Mouse (Mus musculus): ENCODE measurements at regions not wholly inside any gene's neighbourhood (a gene's known extent, or its start where the extent isn't known, plus 50 kb on each side); places are given as distances from the start of the nearest gene placed in this dataset.

DNA sequence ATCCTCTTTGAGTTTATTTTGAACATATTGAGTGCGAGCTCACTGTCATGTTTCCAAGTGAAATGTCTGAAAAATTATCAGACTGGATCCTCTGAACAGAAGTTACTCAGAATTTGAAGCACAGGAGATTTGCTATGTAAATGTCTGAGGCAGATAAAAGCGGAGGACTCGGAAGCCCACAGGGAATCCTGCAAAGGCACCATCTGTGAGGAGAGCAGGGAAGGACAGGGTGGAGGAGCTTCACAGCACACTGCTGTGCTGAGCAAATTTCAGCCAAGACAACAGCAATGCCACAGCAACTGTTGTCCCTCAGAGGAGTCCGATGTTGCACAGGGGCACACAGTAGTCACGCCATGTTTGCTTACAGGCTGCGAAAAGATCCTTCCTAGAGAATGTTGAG lies 165.0 kb downstream of the Wdr20rt start:
- Histone ChIP-seq H3K9ac (ENCODE audit: low read depth, low read length, severe bottlenecking) (no peak overlapping the region), H3K27me3 (ENCODE audit: control insufficient read depth, insufficient read depth, low read length) (no peaks in the 10 kb centered on the region), H3K4me3 (replicated peaks; ENCODE audit: low read length) (no peak overlapping the region), H3K36me3 (ENCODE audit: control insufficient read depth, insufficient read depth, low read length) (no peaks in the 10 kb centered on the region), H3K9me3 (ENCODE audit: control insufficient read depth, low read length) (no peaks in the 10 kb centered on the region), H3K4me1 (ENCODE audit: control insufficient read depth, insufficient read depth, low read length) (no peaks in the 10 kb centered on the region), H3K4me2 (replicated peaks; ENCODE audit: low read depth, low read length, severe bottlenecking) (no peak overlapping the region), H3K27ac (replicated peaks; ENCODE audit: low read depth, low read length) (no peak overlapping the region)
- DNase-seq (ENCODE audit: low spot score) (no peak), ATAC-seq (ENCODE audit: low FRiP score, low read depth) (no peak)
- 95% methylated on average over 6 of the region's 6 CpGs for WGBS
- no peak for TF ChIP-seq POLR2A (IDR thresholded peaks at IDR 0.05; ENCODE audit: borderline replicate concordance, extremely low read depth, insufficient read depth, insufficient read length)

GRCm38 (mm10) chr12:65401728-65402419 lies 176.6 kb downstream of the Wdr20rt start:
- no peaks in the 10 kb centered on the region for H3K36me3 ChIP-seq (ENCODE audit: control insufficient read depth, insufficient read depth, low read length)
- H3K27me3 ChIP-seq (ENCODE audit: control insufficient read depth, insufficient read depth, low read length), result no peaks in the 10 kb centered on the region
- TF ChIP-seq POLR2A (IDR thresholded peaks at IDR 0.05; ENCODE audit: borderline replicate concordance, extremely low read depth, insufficient read depth, insufficient read length), result no peak
- H3K27ac ChIP-seq (replicated peaks; ENCODE audit: low read depth, low read length), result no peak overlapping the region
- peak; percentile 76 for DNase-seq (ENCODE audit: low spot score)
- H3K4me1 ChIP-seq (ENCODE audit: control insufficient read depth, insufficient read depth, low read length), result no peaks in the 10 kb centered on the region
- 46% methylated on average over 8 of the region's 8 CpGs for WGBS
- no peak overlapping the region for H3K4me3 ChIP-seq (replicated peaks; ENCODE audit: low read length)
- ATAC-seq (ENCODE audit: low FRiP score, low read depth), result peak; percentile 79
- H3K9me3 ChIP-seq (ENCODE audit: control insufficient read depth, low read length), result no peaks in the 10 kb centered on the region
- H3K4me2 ChIP-seq (replicated peaks; ENCODE audit: low read depth, low read length, severe bottlenecking), result no peak overlapping the region
- no peak overlapping the region for H3K9ac ChIP-seq (ENCODE audit: low read depth, low read length, severe bottlenecking)

DNA sequence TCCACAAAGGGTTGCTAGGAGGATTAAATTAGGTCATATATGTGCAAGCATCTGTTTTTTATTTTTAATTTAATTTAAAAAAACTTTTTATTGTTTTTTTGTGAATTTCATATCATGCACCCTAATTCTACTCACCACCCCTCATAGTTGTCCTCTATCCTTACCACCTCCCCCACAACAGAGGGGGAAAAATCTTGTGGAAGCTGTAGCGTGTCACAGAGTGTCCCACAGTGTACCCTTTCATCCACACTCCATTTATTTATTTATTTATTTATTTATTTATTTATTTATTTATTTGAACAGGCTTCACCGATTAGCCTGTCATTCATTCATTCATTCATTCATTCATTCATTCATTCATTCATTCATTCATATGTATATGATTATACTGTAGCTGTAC lies 177.8 kb downstream of the Wdr20rt start:
- H3K36me3 ChIP-seq (ENCODE audit: control insufficient read depth, insufficient read depth, low read length), result no peaks in the 10 kb centered on the region
- H3K9ac ChIP-seq (ENCODE audit: low read depth, low read length, severe bottlenecking), result no peak overlapping the region
- H3K4me2 ChIP-seq (replicated peaks; ENCODE audit: low read depth, low read length, severe bottlenecking), result no peak overlapping the region
- TF ChIP-seq POLR2A (IDR thresholded peaks at IDR 0.05; ENCODE audit: borderline replicate concordance, extremely low read depth, insufficient read depth, insufficient read length), result no peak
- WGBS, result 88% methylated on average over 2 of the region's 2 CpGs
- no peaks in the 10 kb centered on the region for H3K27me3 ChIP-seq (ENCODE audit: control insufficient read depth, insufficient read depth, low read length)
- no peak overlapping the region for H3K4me3 ChIP-seq (replicated peaks; ENCODE audit: low read length)
- no peaks in the 10 kb centered on the region for H3K4me1 ChIP-seq (ENCODE audit: control insufficient read depth, insufficient read depth, low read length)
- DNase-seq (ENCODE audit: low spot score), result no peak
- no peak for ATAC-seq (ENCODE audit: low FRiP score, low read depth)
- no peak overlapping the region for H3K27ac ChIP-seq (replicated peaks; ENCODE audit: low read depth, low read length)
- no peaks in the 10 kb centered on the region for H3K9me3 ChIP-seq (ENCODE audit: control insufficient read depth, low read length)

DNA sequence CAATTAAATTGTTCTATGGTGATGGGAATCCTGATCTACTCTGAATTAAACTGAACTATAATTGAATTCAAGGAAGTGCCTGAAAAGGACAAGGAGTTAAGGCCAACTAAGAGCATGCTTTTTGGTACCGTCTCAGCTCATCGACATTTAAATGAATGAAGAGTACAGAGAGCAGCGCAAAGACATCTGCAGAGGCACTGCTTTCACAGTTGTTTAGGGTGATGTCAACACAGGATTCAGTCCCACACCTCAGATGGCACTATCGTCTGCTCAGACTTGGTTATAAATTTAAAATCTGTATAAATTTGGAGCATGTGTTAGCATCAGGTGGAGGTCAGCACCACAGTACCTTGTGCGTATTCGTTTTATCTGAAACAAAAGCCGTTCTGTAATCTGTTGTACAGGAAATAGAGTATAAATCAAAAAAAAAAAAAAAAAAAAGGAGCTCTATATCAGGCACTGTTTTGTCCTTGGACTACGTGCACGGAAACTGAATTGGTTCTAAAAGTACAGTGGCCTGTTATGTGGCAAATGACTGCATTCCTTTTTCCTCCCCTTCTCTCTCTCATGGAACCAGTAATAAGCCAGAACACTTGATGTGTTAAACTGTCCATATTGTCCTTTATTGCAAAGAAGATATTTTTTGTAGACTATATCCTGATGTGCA lies 187.8 kb downstream of the Wdr20rt start:
- no peak for TF ChIP-seq POLR2A (IDR thresholded peaks at IDR 0.05; ENCODE audit: borderline replicate concordance, extremely low read depth, insufficient read depth, insufficient read length)
- H3K9ac ChIP-seq (ENCODE audit: low read depth, low read length, severe bottlenecking), result no peak overlapping the region
- H3K4me3 ChIP-seq (replicated peaks; ENCODE audit: low read length), result no peak overlapping the region
- H3K27ac ChIP-seq (replicated peaks; ENCODE audit: low read depth, low read length), result no peak overlapping the region
- 75% methylated on average over 9 of the region's 9 CpGs for WGBS
- no peaks in the 10 kb centered on the region for H3K9me3 ChIP-seq (ENCODE audit: control insufficient read depth, low read length)
- no peak for DNase-seq (ENCODE audit: low spot score)
- H3K27me3 ChIP-seq (ENCODE audit: control insufficient read depth, insufficient read depth, low read length), result no peaks in the 10 kb centered on the region
- H3K36me3 ChIP-seq (ENCODE audit: control insufficient read depth, insufficient read depth, low read length), result no peaks in the 10 kb centered on the region
- no peak overlapping the region for H3K4me2 ChIP-seq (replicated peaks; ENCODE audit: low read depth, low read length, severe bottlenecking)
- H3K4me1 ChIP-seq (ENCODE audit: control insufficient read depth, insufficient read depth, low read length), result no peaks in the 10 kb centered on the region
- no peak for ATAC-seq (ENCODE audit: low FRiP score, low read depth)

DNA sequence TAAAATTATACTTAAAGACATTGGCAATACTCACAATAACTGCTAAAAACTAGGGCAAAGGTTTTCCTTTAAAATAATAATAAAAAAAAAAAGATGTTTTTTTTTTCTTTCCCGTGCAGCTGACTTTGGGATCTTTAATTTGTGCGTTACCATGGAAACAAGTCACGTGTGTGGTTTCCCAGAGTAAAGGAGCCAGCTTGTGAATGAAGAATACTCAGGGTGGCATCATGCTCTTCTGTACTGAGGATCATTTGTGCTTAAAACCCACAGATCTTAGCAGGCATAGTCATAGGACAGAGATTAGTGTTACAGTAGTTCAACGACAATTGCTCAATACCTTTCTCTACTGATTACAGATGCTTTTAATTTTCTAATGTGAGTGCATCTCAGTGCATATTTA lies 189.1 kb downstream of the Wdr20rt start:
- H3K9ac ChIP-seq (ENCODE audit: low read depth, low read length, severe bottlenecking), result no peak overlapping the region
- ATAC-seq (ENCODE audit: low FRiP score, low read depth) (no peak), DNase-seq (ENCODE audit: low spot score) (no peak)
- H3K27me3 ChIP-seq (ENCODE audit: control insufficient read depth, insufficient read depth, low read length), result no peaks in the 10 kb centered on the region
- no peak overlapping the region for H3K4me2 ChIP-seq (replicated peaks; ENCODE audit: low read depth, low read length, severe bottlenecking)
- no peaks in the 10 kb centered on the region for H3K9me3 ChIP-seq (ENCODE audit: control insufficient read depth, low read length)
- no peak for TF ChIP-seq POLR2A (IDR thresholded peaks at IDR 0.05; ENCODE audit: borderline replicate concordance, extremely low read depth, insufficient read depth, insufficient read length)
- no peaks in the 10 kb centered on the region for H3K36me3 ChIP-seq (ENCODE audit: control insufficient read depth, insufficient read depth, low read length)
- H3K27ac ChIP-seq (replicated peaks; ENCODE audit: low read depth, low read length), result no peak overlapping the region
- no peaks in the 10 kb centered on the region for H3K4me1 ChIP-seq (ENCODE audit: control insufficient read depth, insufficient read depth, low read length)
- 62% methylated on average over 4 of the region's 4 CpGs for WGBS
- no peak overlapping the region for H3K4me3 ChIP-seq (replicated peaks; ENCODE audit: low read length)
